Mouse (Mus musculus): ENCODE measurements around the gene Fam163a.

DNA sequence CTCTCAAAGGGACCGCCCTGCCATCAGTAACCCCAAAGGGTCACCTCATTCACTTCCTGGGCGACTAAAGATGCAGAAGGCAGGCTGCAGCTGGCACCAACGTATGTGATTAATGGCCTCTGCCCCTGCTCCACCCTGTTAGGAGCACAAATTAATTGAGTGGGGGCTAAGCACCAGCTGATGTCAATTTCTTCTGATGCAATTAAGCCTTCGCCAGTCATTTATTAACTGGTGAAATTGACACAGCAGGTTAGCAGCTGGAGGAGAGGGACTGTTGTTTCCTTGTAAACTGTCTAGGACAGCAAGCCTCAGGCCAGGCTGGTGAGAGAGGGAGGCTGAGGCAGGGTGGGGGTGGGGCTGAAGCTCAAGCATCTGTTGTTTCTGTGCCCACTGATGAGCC lies 114.8 kb downstream of the Fam163a start:
- no peak for TF ChIP-seq CTCF (IDR thresholded peaks at IDR 0.05; ENCODE audit: low read depth, low read length)
- no peak for TF ChIP-seq POLR2A (IDR thresholded peaks at IDR 0.05; ENCODE audit: extremely low read depth, insufficient read depth, low read length)
